In genomic region chr2:122621337-122622110, GRCm38 (mm10) we compare ENCODE assay signal across 24 mouse cellular contexts. TPM values are rescaled to one million over a fixed set of nuclear protein-coding genes. Genes with fewer than 3 reads are reported as not detected.
A peak's percentile ranks its signal among the peaks of the same experiment; 100 is the strongest.
DNase-seq lines count a peak whose midpoint lies in the region; TF ChIP-seq lines count a peak whose summit lies in the region.
"Had no signal": no experiment of that assay in that cellular context is flagged by ENCODE, and none has a peak within 500 bp of the region (broad histone marks: within the 10 kb centered on the region; RNA-seq: fewer than 3 reads in every experiment).

No protein-coding gene starts in this region.

- no peaks in the 10 kb centered on the region for H3K36me3 ChIP-seq in CH12.LX (replicated peaks in 1 of 2; ENCODE audit: control insufficient read depth in 1 of 2, insufficient read depth in 1 of 2, low read length in 1 of 2)
- H3K36me3 ChIP-seq: embryonic facial prominence, embryonic 13.5 days; embryonic facial prominence, embryonic 15.5 days; forebrain, embryonic 10.5 days; forebrain, embryonic 12.5 days; G1E had no signal

- H3K4me1 ChIP-seq in CH12.LX (ENCODE audit: control insufficient read depth in 1 of 2, insufficient read depth in 2 of 2): no peaks in the 10 kb centered on the region
- H3K4me1 ChIP-seq: embryonic facial prominence, embryonic 13.5 days; embryonic facial prominence, embryonic 15.5 days had no signal

- H3K79me2 ChIP-seq in CH12.LX (replicated peaks; ENCODE audit: control insufficient read depth, extremely low read depth, insufficient read depth, poor library complexity, severe bottlenecking): no peaks in the 10 kb centered on the region

- no peak for TF ChIP-seq EP300 in CH12.LX (IDR thresholded peaks at IDR 0.05; ENCODE audit: low read length)

- no peak overlapping the region for H3K4me3 ChIP-seq in CH12.LX (replicated peaks in 1 of 3; ENCODE audit: low read depth in 2 of 3, low read length in 2 of 3, poor library complexity in 1 of 3)
- H3K4me3 ChIP-seq: embryonic facial prominence, embryonic 13.5 days; embryonic facial prominence, embryonic 15.5 days; erythroblast, embryonic 14.5 days; forebrain, embryonic 10.5 days; forebrain, embryonic 12.5 days had no signal

- in situ Hi-C loops in CH12.LX (cut with MboI; ENCODE audit: low pct_ligation_motif_present, low pct_unique_long_range_greater_than_20kb, low sequenced_read_pairs): loop anchor here (10.0 to 25.0 kb wide), 2 partner anchors 47 to 234 kb away; no protein-coding TSS in a partner anchor

- no peak overlapping the region for H3K9ac ChIP-seq in CH12.LX (ENCODE audit: insufficient read depth, low read depth)
- H3K9ac ChIP-seq: embryonic facial prominence, embryonic 13.5 days; embryonic facial prominence, embryonic 15.5 days; forebrain, embryonic 12.5 days had no signal

- no peak overlapping the region for H3K27ac ChIP-seq in CH12.LX (ENCODE audit: insufficient read depth, low read depth)
- H3K27ac ChIP-seq: embryonic facial prominence, embryonic 13.5 days; embryonic facial prominence, embryonic 15.5 days; forebrain, embryonic 10.5 days; forebrain, embryonic 12.5 days had no signal

- intact Hi-C loops in heart, postnatal 25 days (cut with DNase I): loop anchor here (10.0 kb wide), 2 partner anchors 157 to 247 kb away; no protein-coding TSS in a partner anchor

- H3K27me3 ChIP-seq in CH12.LX (replicated peaks): peaks cover 2% of the 10 kb centered on the region
- H3K27me3 ChIP-seq: embryonic facial prominence, embryonic 13.5 days; embryonic facial prominence, embryonic 15.5 days; forebrain, embryonic 12.5 days had no signal

- H3K4me2 ChIP-seq in CH12.LX (ENCODE audit: insufficient read depth, low read depth, poor library complexity, severe bottlenecking): no peak overlapping the region
- H3K4me2 ChIP-seq: embryonic facial prominence, embryonic 13.5 days; embryonic facial prominence, embryonic 15.5 days; forebrain, embryonic 12.5 days had no signal

- DNase-seq in heart, adult 11 months: peak; percentile 4
- no peak for DNase-seq in heart, postnatal 25 days (ENCODE audit: low spot score)
- no peak for DNase-seq in CH12.LX (ENCODE audit: extremely low read depth)
- DNase-seq in brain, adult 2 months (ENCODE audit: low read depth, low spot score): peak; percentile 69
- DNase-seq in testis, postnatal 14 days (ENCODE audit: low spot score): no peak
- DNase-seq: adrenal gland, adult 8-10 months; adrenal gland, postnatal 14 days; adrenal gland, postnatal 36 days; cerebellum, adult 11 months; cerebellum, adult 18-20 months; cerebellum, adult 8-10 months; cerebellum, adult 9-11 months; cerebellum, postnatal 14 days; cerebellum, postnatal 36 days; embryo, embryonic 11 days had no signal

- no peak for TF ChIP-seq POLR2A in CH12.LX (IDR thresholded peaks at IDR 0.05; ENCODE audit: low read depth, low read length)

- no peak for TF ChIP-seq CTCF in CH12.LX (conservative IDR thresholded peaks at IDR 0.05 in 1 of 2, IDR thresholded peaks at IDR 0.05 in 1 of 2; ENCODE audit: low read depth in 2 of 2, low read length in 2 of 2)

- TF ChIP-seq RAD21 in CH12.LX (IDR thresholded peaks at IDR 0.05; ENCODE audit: low read depth, low read length): no peak

- no peaks in the 10 kb centered on the region for H3K9me3 ChIP-seq in CH12.LX (replicated peaks; ENCODE audit: low read length)
- H3K9me3 ChIP-seq: embryonic facial prominence, embryonic 13.5 days; embryonic facial prominence, embryonic 15.5 days; forebrain, embryonic 10.5 days; forebrain, embryonic 12.5 days; G1E had no signal

- dilution Hi-C loops in CH12.LX (cut with MboI; ENCODE audit: extremely low pct_ligation_motif_present, extremely low pct_unique_long_range_greater_than_20kb, low sequenced_read_pairs): no loop called here

TF ChIP-seq in CH12.LX, 34 proteins besides CTCF, POLR2A, EP300 and RAD21:
- TF ChIP-seq SMC3 (IDR thresholded peaks at IDR 0.05; ENCODE audit: low read depth, low read length) (no peak), PAX5 (IDR thresholded peaks at IDR 0.05; ENCODE audit: low read length) (no peak), MAZ (IDR thresholded peaks at IDR 0.05; ENCODE audit: low read depth, low read length) (no peak), ZKSCAN1 (IDR thresholded peaks at IDR 0.05; ENCODE audit: borderline replicate concordance, low read depth, low read length) (no peak), HCFC1 (IDR thresholded peaks at IDR 0.05; ENCODE audit: low read depth, low read length) (no peak), USF1 (IDR thresholded peaks at IDR 0.05; ENCODE audit: low read depth, low read length) (no peak), ZNF384 (IDR thresholded peaks at IDR 0.05; ENCODE audit: low read depth, low read length) (0 out of 2 replicates have a peak, but pooled peaks have one; percentile 4), ZC3H11A (IDR thresholded peaks at IDR 0.05; ENCODE audit: low read depth, low read length) (no peak), CHD1 (IDR thresholded peaks at IDR 0.05; ENCODE audit: low read depth, low read length) (no peak), TBP (conservative IDR thresholded peaks at IDR 0.05; ENCODE audit: low read depth, low read length) (peak; percentile 92), MAFK (IDR thresholded peaks at IDR 0.05; ENCODE audit: insufficient replicate concordance, low read length) (0 out of 2 replicates have a peak, but pooled peaks have one; percentile 9), RCOR1 (conservative IDR thresholded peaks at IDR 0.05; ENCODE audit: low read depth, low read length) (no peak)

RNA-seq across cellular contexts. Expression of gene Gatm, which starts 10.4 kb away (rescaled TPM):
- 1 to 10 TPM; 4.4 to 4.8 TPM for total RNA-seq in heart, postnatal 25 days (2021)
- total RNA-seq in CH12.LX (2012; rRNA removed) (35.9 and 46.0 TPM in 2 replicates), CH12.LX (2014; rRNA removed) (23.3 and 25.0 TPM in 2 replicates)
- polyA plus RNA-seq in CH12.LX (2012; ENCODE audit: insufficient read length, low read depth): 8.8 and 13.0 TPM in 2 replicates
- total RNA-seq: G1E had no signal
- polyA plus RNA-seq: G1E had no signal

RNA-seq across cellular contexts. Expression of gene AA467197, which starts 15.3 kb away (rescaled TPM):
- total RNA-seq in heart, postnatal 25 days (2021): not detected
- total RNA-seq in CH12.LX (2012; rRNA removed) (13.7 and 30.4 TPM in 2 replicates), CH12.LX (2014; rRNA removed) (6.4 and 6.6 TPM in 2 replicates)
- 3.1 and 3.7 TPM in 2 replicates for polyA plus RNA-seq in CH12.LX (2012; ENCODE audit: insufficient read length, low read depth)
- total RNA-seq: G1E had no signal
- polyA plus RNA-seq: brain, embryonic 14.5 days; embryonic facial prominence, embryonic 11.5 days; embryonic facial prominence, embryonic 13.5 days; erythroblast, embryonic 14.5 days; forebrain, embryonic 16.5 days; G1E had no signal

Comparison
In these comparisons a context has a peak if more than half of its experiments do, and no peak if none do; other contexts are left out.
1. DNase-seq: peak in heart, adult 11 months (single experiment) and brain, adult 2 months (single experiment); none in heart, postnatal 25 days (single experiment), CH12.LX (single experiment) and testis, postnatal 14 days (single experiment).
2. RNA of gene Gatm, which starts 10.4 kb away (total RNA-seq): 23.3 to 46.0 TPM in CH12.LX; 4.4 to 4.8 TPM in heart, postnatal 25 days; every median in the first group is over 4 times any median in the second.
3. RNA of gene AA467197, which starts 15.3 kb away (total RNA-seq): 6.4 to 30.4 TPM in CH12.LX; not detected in heart, postnatal 25 days; every median in the first group is over 4 times any median in the second.